Mouse (Mus musculus) heart, embryonic 10.5 days (tissue): ENCODE measurements around the gene Tmem220. TPM values are rescaled to one million over a fixed set of nuclear protein-coding genes. Genes with fewer than 3 reads are reported as not detected.
A peak's percentile ranks its signal among the peaks of the same experiment; 100 is the strongest.

Experiments used
- DNase-seq: peaks from one replicate; pipeline ENCODE4 v3.0.0-alpha.2; 2017; ENCODE audit warnings: low spot score
- H3K27ac ChIP-seq: fragments of 300-500 bp; sonication (generic); 2 replicates; pipeline ENCODE4 v1.5.1; 2016; ENCODE audit warnings: mild to moderate bottlenecking
- H3K27me3 ChIP-seq: fragments of 300-500 bp; sonication (generic); 2 replicates; pipeline ENCODE4 v1.6.1; 2016; ENCODE audit warnings: mild to moderate bottlenecking; ENCODE audit not compliant: poor library complexity, insufficient read depth, severe bottlenecking
- H3K36me3 ChIP-seq: fragments of 300-500 bp; sonication (generic); 2 replicates; pipeline ENCODE4 v1.6.1; 2016; ENCODE audit warnings: mild to moderate bottlenecking, moderate library complexity
- H3K4me1 ChIP-seq: fragments of 300-500 bp; sonication (generic); 2 replicates; pipeline ENCODE4 v1.6.1; 2016; ENCODE audit warnings: mild to moderate bottlenecking
- H3K4me3 ChIP-seq: fragments of 300-500 bp; sonication (generic); 2 replicates; pipeline ENCODE4 v1.5.1; 2016; ENCODE audit warnings: mild to moderate bottlenecking, moderate library complexity
- H3K9me3 ChIP-seq: fragments of 300-500 bp; sonication (generic); 2 replicates; pipeline ENCODE4 v1.6.1; 2016; ENCODE audit warnings: mild to moderate bottlenecking, moderate library complexity
- WGBS: fragments of 180-500 bp; shearing (Covaris S2); methylation state at CpG from one replicate; pipeline ENCODE4 v1.1.7; 2016; 5-methylcytosine and 5-hydroxymethylcytosine counted together
- polyA plus RNA-seq: library from polyadenylated mRNA; unstranded; fragments of >200 nt; fragmentation: Nextera tagmentation; extraction: Ambion mirVana; gene quantifications from 2 replicates; pipeline ENCODE4 v1.2.1, GENCODE M21; 2016

The Tmem220 gene
- polyA plus RNA-seq, 1 experiment from 2014 or later = 1.8 TPM

DNA sequence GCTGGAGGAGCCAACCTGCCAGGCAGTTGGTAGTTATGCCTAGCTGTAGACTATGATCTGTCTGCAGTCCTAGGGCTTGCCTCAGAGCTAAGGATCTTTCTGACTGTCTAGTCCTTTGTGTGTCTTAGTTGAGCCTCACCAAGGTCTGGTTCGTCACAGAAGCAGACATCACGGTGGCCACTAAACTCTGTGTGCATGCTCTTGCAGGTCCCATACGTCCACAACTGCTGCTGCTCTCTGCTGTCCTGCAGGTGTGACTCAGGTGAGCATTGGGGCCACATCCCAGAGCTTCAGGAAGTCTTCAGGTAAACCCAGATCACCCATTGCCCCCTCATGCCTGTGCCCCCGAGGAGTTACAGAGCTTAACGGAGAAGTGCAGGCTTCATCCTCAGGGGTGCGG lies 53.9 kb downstream of the Tmem220 start:
- no peaks in the 10 kb centered on the region for H3K36me3 ChIP-seq
- no peak overlapping the region for H3K27ac ChIP-seq
- no peak for DNase-seq
- H3K4me3 ChIP-seq = no peak overlapping the region
- peaks cover 38% of the 10 kb centered on the region for H3K27me3 ChIP-seq
- peaks cover 23% of the 10 kb centered on the region for H3K4me1 ChIP-seq
- H3K9me3 ChIP-seq = no peaks in the 10 kb centered on the region
- 85% methylated on average over 6 of the region's 6 CpGs for WGBS

DNA sequence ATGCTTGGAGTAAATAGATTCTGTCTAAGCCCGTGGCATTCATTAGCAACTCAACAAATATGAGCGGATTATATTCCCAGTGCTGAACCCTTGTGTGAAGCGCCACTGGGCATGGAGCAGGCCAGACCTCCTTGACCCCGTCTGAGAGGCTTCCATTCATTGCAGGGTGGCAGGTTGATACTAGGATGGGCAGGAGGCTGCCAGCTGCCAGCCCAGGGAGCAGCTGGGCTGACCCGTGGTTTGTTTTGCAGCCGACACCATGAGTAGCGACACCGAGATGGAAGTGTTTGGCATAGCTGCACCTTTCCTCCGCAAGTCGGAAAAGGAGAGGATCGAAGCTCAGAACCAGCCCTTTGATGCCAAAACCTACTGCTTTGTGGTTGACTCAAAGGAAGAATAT lies 54.8 kb downstream of the Tmem220 start:
- Histone ChIP-seq H3K4me1 (peaks cover 20% of the 10 kb centered on the region), H3K9me3 (no peaks in the 10 kb centered on the region), H3K4me3 (no peak overlapping the region), H3K27me3 (peaks cover 47% of the 10 kb centered on the region), H3K27ac (no peak overlapping the region), H3K36me3 (no peaks in the 10 kb centered on the region)
- 75% methylated on average over 11 of the region's 11 CpGs for WGBS
- no peak for DNase-seq

DNA sequence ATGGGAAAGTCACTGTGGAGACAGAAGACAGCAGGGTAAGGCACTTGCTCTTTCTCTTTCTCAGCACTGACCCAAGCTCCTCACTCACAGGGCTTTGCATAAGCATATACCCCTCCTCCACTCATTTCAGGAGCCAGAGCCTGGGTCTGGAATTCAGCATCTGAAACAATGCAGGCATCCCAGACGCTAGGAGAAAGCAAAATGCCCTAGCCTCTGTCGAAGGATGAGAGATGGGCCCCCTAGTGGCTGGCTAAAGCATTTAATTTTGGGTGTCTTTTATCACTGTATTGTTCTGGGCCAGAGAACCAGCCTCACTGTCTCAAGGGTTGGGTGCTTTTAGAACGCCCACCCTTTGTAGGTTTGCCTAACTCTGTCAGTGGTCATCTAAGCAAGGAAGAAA lies 55.2 kb downstream of the Tmem220 start:
- Histone ChIP-seq H3K4me3 (no peak overlapping the region), H3K4me1 (peaks cover 16% of the 10 kb centered on the region), H3K9me3 (no peaks in the 10 kb centered on the region), H3K27ac (no peak overlapping the region), H3K27me3 (peaks cover 51% of the 10 kb centered on the region), H3K36me3 (no peaks in the 10 kb centered on the region)
- 1% methylated on average over 3 of the region's 3 CpGs for WGBS
- DNase-seq = no peak

DNA sequence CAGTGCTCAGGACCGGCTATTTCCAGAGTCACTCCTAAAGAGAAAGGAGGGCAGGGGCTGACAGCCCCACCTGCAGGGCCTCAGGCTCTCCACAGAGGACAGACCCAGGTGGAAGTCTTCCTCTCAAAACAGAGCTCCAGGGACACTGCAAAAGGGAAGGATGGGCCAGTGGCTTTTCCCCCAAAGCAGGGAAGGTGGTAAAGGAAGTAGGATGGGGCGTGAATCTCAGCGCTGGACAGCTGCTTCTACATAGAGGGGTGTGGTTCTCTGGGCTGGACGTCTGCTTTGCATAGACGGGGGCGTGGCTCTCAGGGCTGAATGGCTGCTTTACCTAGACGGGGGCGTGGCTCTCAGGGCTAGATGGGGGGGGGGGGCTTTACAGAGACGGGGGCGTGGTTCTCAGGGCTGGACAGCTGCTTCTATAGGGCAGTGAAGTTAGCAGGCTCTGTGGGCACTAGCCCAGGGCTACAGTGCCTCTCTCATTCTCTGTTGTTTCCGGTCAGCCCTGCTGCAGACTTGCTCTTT lies 56.2 kb downstream of the Tmem220 start:
- H3K36me3 ChIP-seq = no peaks in the 10 kb centered on the region
- H3K27ac ChIP-seq = no peak overlapping the region
- WGBS = 5% methylated on average over 11 of the region's 11 CpGs
- no peaks in the 10 kb centered on the region for H3K9me3 ChIP-seq
- H3K27me3 ChIP-seq = peaks cover 52% of the 10 kb centered on the region
- peak; percentile 93 for DNase-seq
- H3K4me1 ChIP-seq = peaks cover 15% of the 10 kb centered on the region
- peak overlapping the region; percentile 22; the same call in 1 of the 2 replicates for H3K4me3 ChIP-seq

DNA sequence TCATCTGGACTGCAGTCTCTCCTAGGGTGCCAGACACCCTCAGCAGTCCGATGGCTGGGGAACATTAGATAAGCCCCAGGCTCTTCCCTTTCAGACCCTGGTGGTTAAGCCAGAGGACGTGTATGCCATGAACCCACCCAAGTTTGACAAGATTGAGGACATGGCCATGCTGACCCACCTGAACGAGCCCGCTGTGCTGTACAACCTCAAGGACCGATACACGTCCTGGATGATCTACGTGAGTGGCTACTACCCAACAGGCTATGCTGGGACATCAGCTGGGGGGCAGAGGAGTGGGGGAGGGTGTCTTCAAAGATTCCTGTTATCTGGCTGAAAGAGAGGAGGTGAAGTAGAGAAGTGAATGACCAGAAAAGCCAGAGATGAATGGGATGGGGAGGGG lies 57.2 kb downstream of the Tmem220 start:
- Histone ChIP-seq H3K27me3 (peaks cover 56% of the 10 kb centered on the region), H3K9me3 (no peaks in the 10 kb centered on the region), H3K27ac (no peak overlapping the region), H3K36me3 (no peaks in the 10 kb centered on the region), H3K4me3 (no peak overlapping the region), H3K4me1 (peaks cover 15% of the 10 kb centered on the region)
- no peak for DNase-seq
- 75% methylated on average over 7 of the region's 7 CpGs for WGBS

DNA sequence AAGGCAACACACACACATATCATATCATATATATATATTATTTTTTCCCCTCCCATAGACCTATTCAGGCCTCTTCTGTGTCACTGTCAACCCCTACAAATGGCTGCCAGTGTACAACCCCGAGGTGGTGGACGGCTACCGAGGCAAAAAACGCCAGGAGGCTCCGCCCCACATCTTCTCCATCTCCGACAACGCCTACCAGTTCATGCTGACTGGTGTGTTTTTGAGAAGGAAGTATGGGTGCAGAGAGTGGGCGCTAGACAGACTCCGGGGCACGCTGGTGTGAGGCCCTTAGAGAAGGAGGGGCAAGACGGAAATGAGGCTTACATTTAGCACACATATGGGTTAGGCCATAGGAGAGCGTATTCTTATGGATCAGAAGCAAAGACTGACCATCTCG lies 57.8 kb downstream of the Tmem220 start:
- WGBS = 75% methylated on average over 13 of the region's 13 CpGs

DNA sequence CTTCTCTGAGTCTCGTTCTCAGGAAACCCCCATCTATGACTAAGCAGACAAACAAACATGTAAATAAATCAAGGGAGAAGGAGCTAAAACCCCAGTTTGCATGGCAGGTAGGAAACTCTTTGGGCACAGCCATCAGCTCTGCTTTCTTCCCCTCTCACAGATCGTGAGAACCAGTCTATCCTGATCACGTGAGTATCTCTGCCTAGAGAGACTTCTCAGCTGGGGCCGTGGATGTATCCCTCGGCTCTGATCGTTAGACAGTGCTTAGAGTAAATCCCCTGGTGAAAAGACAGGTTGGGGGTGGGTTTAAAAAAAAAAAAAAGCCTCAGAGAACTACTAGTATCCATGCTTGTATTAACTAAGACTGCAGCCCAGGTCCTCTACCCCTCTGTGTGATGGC lies 58.3 kb downstream of the Tmem220 start:
- WGBS = 65% methylated on average over 6 of the region's 6 CpGs
- H3K27me3 ChIP-seq = peaks cover 52% of the 10 kb centered on the region
- DNase-seq = no peak

More for the DNA sequence above, 57.8 kb downstream of the Tmem220 start:
- H3K27ac ChIP-seq = no peak overlapping the region
- no peaks in the 10 kb centered on the region for H3K36me3 ChIP-seq
- no peak for DNase-seq
- H3K4me3 ChIP-seq = no peak overlapping the region
- peaks cover 15% of the 10 kb centered on the region for H3K4me1 ChIP-seq
- H3K9me3 ChIP-seq = no peaks in the 10 kb centered on the region
- H3K27me3 ChIP-seq = peaks cover 57% of the 10 kb centered on the region

DNA sequence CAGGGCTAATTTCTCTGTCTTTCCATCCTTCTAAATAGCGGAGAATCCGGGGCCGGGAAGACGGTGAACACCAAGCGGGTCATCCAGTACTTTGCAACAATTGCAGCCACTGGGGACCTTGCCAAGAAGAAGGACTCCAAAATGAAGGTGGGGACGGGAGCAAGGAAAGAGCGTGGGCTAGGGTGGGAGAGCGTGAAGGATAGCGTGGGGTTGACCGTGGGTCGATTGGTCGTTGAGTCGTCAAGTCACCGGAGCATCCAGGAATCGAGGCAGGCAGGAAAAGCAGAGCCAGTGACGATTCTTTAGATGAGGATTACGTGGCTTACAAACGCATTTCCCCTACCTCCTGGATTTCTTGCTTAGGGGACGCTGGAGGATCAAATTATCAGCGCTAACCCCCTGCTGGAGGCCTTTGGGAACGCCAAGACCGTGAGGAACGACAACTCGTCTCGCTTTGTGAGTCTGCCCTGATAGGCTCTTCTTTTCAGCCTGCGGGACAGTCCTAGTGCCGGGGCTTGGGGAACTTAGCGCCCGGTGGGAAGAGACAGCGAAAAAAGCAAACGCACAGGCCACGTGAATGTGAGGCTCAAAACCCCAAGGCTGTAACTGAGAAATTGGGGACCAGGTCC lies 58.9 kb downstream of the Tmem220 start:
- H3K27ac ChIP-seq = no peak overlapping the region

More for the DNA sequence above, 58.3 kb downstream of the Tmem220 start:
- Histone ChIP-seq H3K4me3 (no peak overlapping the region), H3K9me3 (no peaks in the 10 kb centered on the region), H3K36me3 (no peaks in the 10 kb centered on the region), H3K27ac (no peak overlapping the region), H3K4me1 (peaks cover 15% of the 10 kb centered on the region)

More for the DNA sequence above, 58.9 kb downstream of the Tmem220 start:
- DNase-seq = no peak
- no peak overlapping the region for H3K4me3 ChIP-seq
- WGBS = 31% methylated on average over 32 of the region's 32 CpGs
- H3K9me3 ChIP-seq = no peaks in the 10 kb centered on the region
- H3K27me3 ChIP-seq = peaks cover 55% of the 10 kb centered on the region
- H3K4me1 ChIP-seq = peaks cover 15% of the 10 kb centered on the region
- no peaks in the 10 kb centered on the region for H3K36me3 ChIP-seq

Other genes with a start within 250 kb of the Tmem220 start
- gene Pirt, start 113.2 kb upstream of the Tmem220 start, polyA plus RNA-seq = 6.9 and 13.1 TPM in 2 replicates
- 0.28 TPM in 1 of 2 replicates, not detected in the other for gene Tmem238l, start 68.5 kb upstream of the Tmem220 start, polyA plus RNA-seq
- gene Adprm, start 27.4 kb downstream of the Tmem220 start, polyA plus RNA-seq = 21.7 and 22.6 TPM in 2 replicates
- 21.7 and 26.6 TPM in 2 replicates for gene Sco1, start 27.5 kb downstream of the Tmem220 start, polyA plus RNA-seq
- 0.04 TPM in 2 replicates for gene Myh3, start 53.1 kb downstream of the Tmem220 start, polyA plus RNA-seq
- not detected in 2 replicates for gene Myh2, start 145.9 kb downstream of the Tmem220 start, polyA plus RNA-seq
- 0.04 and 0.18 TPM in 2 replicates for gene Myh1, start 174.9 kb downstream of the Tmem220 start, polyA plus RNA-seq
- gene Myh4, start 212.9 kb downstream of the Tmem220 start, polyA plus RNA-seq = 0.02 TPM in 1 of 2 replicates, not detected in the other